Mouse (Mus musculus): ENCODE results near the gene Cnksr1.
"Not testable (repeated sequence)": the region's sequence is repeated elsewhere in the genome, so short reads cannot be mapped to it uniquely, and the experiment has no call there.

Cnksr1 gene

DNA sequence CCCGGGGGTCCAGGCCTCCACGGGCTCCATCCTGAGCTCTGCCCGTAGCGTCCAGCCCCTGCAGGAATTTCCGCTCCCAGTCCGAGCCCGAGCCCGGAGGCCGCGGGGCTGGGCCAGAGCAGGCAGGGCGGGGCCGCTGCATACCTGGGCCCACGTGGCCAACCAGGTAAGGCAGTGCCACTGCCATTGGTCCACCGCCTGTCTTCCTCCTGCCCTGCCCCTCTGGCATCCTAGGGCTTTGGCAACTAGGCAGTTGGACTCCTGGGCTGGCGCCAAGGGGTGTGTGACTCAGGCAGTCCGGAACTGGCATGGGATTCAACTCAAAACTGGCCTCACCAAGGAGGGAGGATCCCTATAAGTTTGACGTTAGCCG is at the start of gene Cnksr1:
Cnksr1 (minus strand) TSS at position 121 of the 373 bp plus-strand sequence.
- peak; percentile 23 for DNase-seq (ENCODE audit: low read depth, low spot score)

- DNase-seq (ENCODE audit: low read depth, low spot score) = peak; percentile 97
Measured at GRCm38 (mm10) chr4:134287575-134288025, 49.4 kb upstream of the Cnksr1 start, which contains the start of gene Pdik1l. Gene Pdik1l (minus strand): TSS chr4:134287895.

DNA sequence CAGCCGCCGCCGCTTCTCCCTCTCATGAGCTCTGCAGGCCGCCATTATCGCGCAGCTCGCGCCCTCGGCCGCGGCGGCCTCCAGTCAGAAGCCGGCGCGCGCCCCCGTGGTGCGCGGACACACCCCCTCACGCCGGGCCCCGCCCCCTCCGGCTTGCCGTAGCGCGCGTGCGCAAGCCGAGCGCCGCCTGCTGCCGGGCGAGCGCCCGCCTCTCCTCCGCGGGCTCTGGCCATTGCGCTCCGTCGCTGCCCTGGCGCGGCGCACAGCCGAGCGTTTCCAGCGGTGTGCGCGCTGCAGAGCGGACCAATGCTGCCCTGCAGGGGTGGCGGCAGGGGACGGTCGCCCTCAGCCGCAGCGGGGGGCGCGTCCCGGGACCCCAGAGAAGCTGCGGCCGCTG is 49.0 kb upstream of the Cnksr1 start:
- peak; percentile 87 for DNase-seq (ENCODE audit: low read depth, low spot score)

DNA sequence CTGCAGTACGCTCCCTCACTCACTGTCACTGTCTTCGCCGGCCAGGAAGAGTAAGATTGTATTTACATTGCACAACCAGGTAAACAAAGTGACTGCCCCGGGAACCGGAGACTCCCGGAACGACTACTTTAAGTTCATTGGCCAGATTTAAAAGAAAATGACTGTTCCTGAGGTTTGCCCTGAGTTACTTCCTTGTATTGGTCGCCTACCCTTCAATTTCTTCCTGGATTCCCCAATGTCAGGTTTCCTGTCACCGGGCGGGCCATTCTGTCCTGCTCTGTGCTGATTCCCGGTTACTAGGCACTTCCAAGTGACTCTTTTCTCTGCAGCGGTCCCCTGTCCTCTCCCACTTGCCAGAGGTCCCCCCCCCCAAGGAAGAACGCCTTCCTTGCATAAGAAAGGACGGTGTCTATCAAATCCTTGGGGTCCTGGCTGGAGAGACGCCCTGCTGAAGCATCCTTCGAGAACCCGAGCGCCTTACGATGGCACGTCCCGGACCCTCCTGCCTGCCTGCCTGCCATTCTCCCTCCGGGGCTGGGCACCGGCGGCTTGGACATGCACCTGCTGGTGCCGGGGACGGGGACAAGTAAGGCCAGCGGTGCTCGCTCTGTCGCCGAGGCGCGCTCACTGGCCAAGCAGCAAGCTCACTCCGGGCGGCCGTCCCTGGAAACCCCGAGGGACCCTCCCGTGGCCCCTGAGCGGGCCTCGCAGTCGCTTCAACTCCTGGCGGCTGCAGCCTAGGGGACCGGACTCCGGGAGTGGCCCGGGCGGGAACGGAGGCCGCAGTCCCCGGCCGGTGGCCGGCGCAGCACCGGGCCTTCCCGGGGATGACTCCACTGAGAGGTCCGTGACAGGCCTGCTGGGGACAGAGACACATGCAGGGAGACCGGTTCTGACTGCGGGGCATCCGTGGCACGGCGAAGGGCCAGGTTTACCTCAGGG is 48.3 kb upstream of the Cnksr1 start:
- DNase-seq (ENCODE audit: low read depth, low spot score) = peak; percentile 50

DNA sequence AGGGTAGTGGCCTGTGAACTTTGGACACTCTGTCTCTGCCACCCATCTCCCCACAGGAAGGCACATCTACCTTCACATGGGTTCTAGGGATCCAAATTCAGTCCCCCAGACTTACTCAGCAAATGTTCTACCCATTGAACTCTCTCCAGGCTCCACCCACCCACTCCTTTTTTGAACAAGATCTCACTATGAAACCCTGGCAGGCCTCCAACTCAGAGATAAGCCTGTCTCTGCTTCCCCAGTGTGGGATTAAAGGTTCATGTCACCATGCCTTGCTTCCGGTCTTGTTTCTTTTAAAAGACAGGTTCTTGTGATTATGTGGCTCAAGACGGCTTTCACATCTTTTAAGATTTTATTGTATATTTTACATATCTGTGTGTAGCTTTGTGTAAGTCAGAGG is 46.7 kb upstream of the Cnksr1 start:
- DNase-seq (ENCODE audit: low read depth, low spot score) = no peak

- DNase-seq (ENCODE audit: low read depth, low spot score) = peak; percentile 93
Measured at GRCm38 (mm10) chr4:134273417-134274345, 35.5 kb upstream of the Cnksr1 start.

DNA sequence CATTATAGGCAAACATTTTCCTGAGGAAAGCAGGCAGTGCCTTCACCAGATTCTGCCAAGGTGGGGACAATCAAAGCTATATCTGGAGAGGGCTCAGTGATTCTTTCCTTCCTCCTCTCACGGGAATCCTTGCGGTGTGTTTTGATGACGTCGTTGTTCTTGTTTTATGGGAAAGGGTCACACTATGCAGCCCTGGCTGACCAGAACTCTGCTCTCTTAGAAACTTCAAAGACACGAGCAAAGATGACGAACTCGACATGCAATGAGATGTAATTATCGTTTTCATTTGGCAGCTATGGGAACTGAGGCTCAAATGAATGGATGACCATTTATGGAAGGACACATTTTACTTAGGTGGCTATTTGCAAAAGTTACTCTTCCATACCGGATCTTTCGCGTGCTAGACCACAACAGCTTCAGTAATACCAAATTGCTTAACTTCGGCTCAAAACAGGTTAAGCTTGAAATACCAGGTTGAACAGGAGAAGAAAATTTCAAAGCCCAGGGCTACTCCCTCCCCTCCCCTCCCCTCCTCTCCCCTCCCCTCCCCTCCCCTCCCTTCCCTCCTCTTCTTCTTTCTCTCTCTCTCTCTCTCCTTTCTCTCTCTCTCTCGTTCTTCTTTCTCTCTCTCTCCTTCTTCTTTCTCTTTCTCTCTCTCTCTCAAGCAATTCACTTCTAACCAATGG is 34.7 kb upstream of the Cnksr1 start:
- no peak for DNase-seq (ENCODE audit: low read depth, low spot score)

- no peak for DNase-seq (ENCODE audit: low read depth, low spot score)
Measured at GRCm38 (mm10) chr4:134271979-134272378, 33.8 kb upstream of the Cnksr1 start.

DNA sequence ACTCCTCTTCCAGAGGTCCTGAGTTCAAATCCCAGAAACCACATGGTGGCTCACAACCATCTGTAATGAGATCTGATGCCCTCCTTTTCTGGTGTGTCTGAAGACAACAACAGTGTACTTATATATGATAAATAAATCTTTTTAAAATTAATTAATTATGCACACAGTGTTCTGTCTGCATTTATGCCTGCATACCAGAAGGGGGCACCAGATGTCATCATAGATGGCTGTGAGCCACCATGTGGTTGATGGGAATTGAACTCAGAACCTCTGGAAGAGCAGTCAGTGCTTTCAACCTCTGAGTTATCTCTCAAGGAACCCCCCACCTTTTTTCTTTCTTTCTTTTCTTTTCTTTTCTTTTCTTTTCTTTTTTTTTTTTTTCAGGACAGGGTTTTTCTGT is 31.4 kb upstream of the Cnksr1 start:
- DNase-seq (ENCODE audit: low read depth, low spot score) = not testable (repeated sequence)

DNA sequence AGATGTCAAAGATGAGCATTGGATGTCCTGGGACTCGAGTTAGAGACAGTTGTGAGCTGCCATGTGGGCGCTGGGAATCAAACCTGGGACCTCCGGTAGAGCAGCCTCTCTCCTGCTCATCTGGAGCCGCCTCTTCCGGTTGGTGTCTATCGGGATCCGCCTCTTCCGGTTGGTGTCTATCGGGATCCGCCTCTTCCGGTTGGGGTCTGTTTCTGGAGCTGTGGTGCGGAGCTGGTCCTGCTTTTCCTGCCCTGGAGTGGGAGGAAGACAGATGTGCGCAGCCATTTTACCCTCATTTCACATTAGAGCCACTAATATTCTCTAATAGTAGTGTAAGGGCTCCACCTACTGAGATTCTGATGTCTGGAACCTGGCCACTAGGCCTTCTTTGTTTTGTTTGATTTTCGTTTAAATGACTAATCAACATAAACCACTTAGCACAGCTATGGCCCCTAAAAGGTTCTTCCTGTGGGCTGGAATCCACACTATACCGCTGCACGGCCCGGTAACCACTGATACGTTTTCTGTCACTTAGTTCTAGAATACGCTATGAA is 30.0 kb upstream of the Cnksr1 start:
- peak; percentile 93 for DNase-seq (ENCODE audit: low read depth, low spot score)

- DNase-seq (ENCODE audit: low read depth, low spot score) = no peak
Measured at GRCm38 (mm10) chr4:134265860-134266585, 27.8 kb upstream of the Cnksr1 start.

- DNase-seq (ENCODE audit: low read depth, low spot score) = peak; percentile 89
Measured at GRCm38 (mm10) chr4:134263191-134263590, 25.0 kb upstream of the Cnksr1 start.

GRCm38 (mm10) chr4:134258354-134258753 is 20.2 kb upstream of the Cnksr1 start:
- DNase-seq (ENCODE audit: low read depth, low spot score) = no peak

GRCm38 (mm10) chr4:134257198-134258009 is 19.2 kb upstream of the Cnksr1 start:
- DNase-seq (ENCODE audit: low read depth, low spot score) = no peak

- DNase-seq (ENCODE audit: low read depth, low spot score) = no peak
Measured at GRCm38 (mm10) chr4:134256407-134257197, 18.4 kb upstream of the Cnksr1 start.

GRCm38 (mm10) chr4:134255854-134256253 is 17.7 kb upstream of the Cnksr1 start:
- DNase-seq (ENCODE audit: low read depth, low spot score) = no peak

- no peak for DNase-seq (ENCODE audit: low read depth, low spot score)
Measured at GRCm38 (mm10) chr4:134254835-134255234, 16.6 kb upstream of the Cnksr1 start.

DNA sequence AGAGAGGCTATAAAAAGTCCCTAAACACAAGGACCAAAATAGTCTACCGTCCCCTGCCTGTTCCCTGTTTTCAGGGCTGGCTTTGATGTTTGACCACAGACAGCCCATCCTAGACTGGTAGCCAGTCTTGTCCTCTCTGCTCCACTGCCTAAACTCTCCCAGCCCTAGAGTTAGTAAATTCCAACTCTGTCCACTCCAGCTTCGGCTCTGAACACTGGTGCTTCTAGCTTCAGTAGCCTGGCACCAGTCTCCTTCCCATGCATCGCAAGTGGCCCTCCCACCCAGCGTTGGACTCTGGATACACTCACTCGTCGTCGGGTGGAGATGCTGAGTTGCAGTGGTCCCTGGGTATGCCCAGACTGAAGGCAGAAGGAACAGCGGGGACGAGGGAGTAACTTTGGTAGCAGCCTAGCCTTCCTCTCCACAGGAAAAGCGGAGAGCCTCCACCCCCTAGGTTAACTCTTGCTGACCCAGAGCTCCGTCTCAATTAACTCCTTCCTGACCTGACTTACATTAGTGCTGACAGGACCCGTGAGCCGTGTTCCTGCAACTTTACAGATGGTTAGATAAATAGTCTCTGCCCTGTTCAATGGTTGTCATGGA is 15.6 kb upstream of the Cnksr1 start, which contains the start of gene Grrp1:
Grrp1 (minus strand) TSS at position 385 of the 603 bp plus-strand sequence.
- DNase-seq (ENCODE audit: low read depth, low spot score) = no peak

All from R1 (cell line).